12 mouse cellular contexts compared by ENCODE assay signal in genomic region chr7:89411346-89411745, GRCm38 (mm10). TPM values are rescaled to one million over a fixed set of nuclear protein-coding genes. Genes with fewer than 3 reads are reported as not detected.
DNase-seq lines count a peak whose midpoint lies in the region; ATAC-seq and TF ChIP-seq lines count a peak whose summit lies in the region.
"Had no signal": no experiment of that assay in that cellular context is flagged by ENCODE, and none has a peak within 500 bp of the region (broad histone marks: within the 10 kb centered on the region; RNA-seq: fewer than 3 reads in every experiment).

No protein-coding gene starts in this region.

- H3K27me3 ChIP-seq in liver, embryonic 12.5 days (replicated peaks): peaks cover 5% of the 10 kb centered on the region; the same call in 1 of the 2 replicates
- H3K27me3 ChIP-seq in small intestine, adult 2 months (ENCODE audit: control insufficient read depth, insufficient read depth, low read length): no peaks in the 10 kb centered on the region
- no peaks in the 10 kb centered on the region for H3K27me3 ChIP-seq in hindbrain, embryonic 16.5 days (replicated peaks; ENCODE audit: control insufficient read depth, insufficient read depth, low read length)
- H3K27me3 ChIP-seq: hindbrain, embryonic 12.5 days had no signal

- H3K4me3 ChIP-seq in liver, embryonic 12.5 days: no peak overlapping the region
- no peak overlapping the region for H3K4me3 ChIP-seq in small intestine, adult 2 months (ENCODE audit: low read depth, low read length)
- H3K4me3 ChIP-seq in hindbrain, embryonic 16.5 days (ENCODE audit: low read length): no peak overlapping the region
- H3K4me3 ChIP-seq: forebrain, embryonic 10.5 days; hindbrain, embryonic 12.5 days; midbrain, embryonic 12.5 days had no signal

- H3K9me3 ChIP-seq in liver, embryonic 12.5 days (replicated peaks): no peaks in the 10 kb centered on the region
- H3K9me3 ChIP-seq in hindbrain, embryonic 16.5 days (ENCODE audit: control insufficient read depth, low read length): no peaks in the 10 kb centered on the region
- H3K9me3 ChIP-seq: forebrain, embryonic 10.5 days; G1E; hindbrain, embryonic 12.5 days; midbrain, embryonic 12.5 days had no signal

- H3K4me2 ChIP-seq in liver, embryonic 12.5 days: no peak overlapping the region
- no peak overlapping the region for H3K4me2 ChIP-seq in hindbrain, embryonic 16.5 days (ENCODE audit: low read length)
- H3K4me2 ChIP-seq: hindbrain, embryonic 12.5 days; midbrain, embryonic 12.5 days had no signal

- H3K36me3 ChIP-seq in liver, embryonic 12.5 days: peaks cover 15% of the 10 kb centered on the region
- 0 out of 2 replicates have a peak, but pooled peaks cover 7% of the 10 kb centered on the region for H3K36me3 ChIP-seq in small intestine, adult 2 months (ENCODE audit: control insufficient read depth, insufficient read depth, low read length)
- no peaks in the 10 kb centered on the region; the same call in 1 of the 2 replicates for H3K36me3 ChIP-seq in hindbrain, embryonic 16.5 days (ENCODE audit: control insufficient read depth, insufficient read depth, low read length)
- H3K36me3 ChIP-seq: G1E; midbrain, embryonic 12.5 days had no signal

- no peak for TF ChIP-seq POLR2A in small intestine, adult 2 months (IDR thresholded peaks at IDR 0.05; ENCODE audit: low read depth, low read length)

- H3K4me1 ChIP-seq in liver, embryonic 12.5 days: peaks cover 7% of the 10 kb centered on the region; the same call in 1 of the 2 replicates
- peaks cover 21% of the 10 kb centered on the region; the same call in 1 of the 2 replicates for H3K4me1 ChIP-seq in small intestine, adult 2 months (ENCODE audit: control insufficient read depth, insufficient read depth, insufficient read length, low read length)
- H3K4me1 ChIP-seq in hindbrain, embryonic 16.5 days (ENCODE audit: control insufficient read depth, insufficient read depth, low read depth, low read length): no peaks in the 10 kb centered on the region
- H3K4me1 ChIP-seq: hindbrain, embryonic 12.5 days; midbrain, embryonic 12.5 days had no signal

- no peak overlapping the region for H3K9ac ChIP-seq in liver, embryonic 12.5 days
- no peak overlapping the region for H3K9ac ChIP-seq in hindbrain, embryonic 16.5 days (ENCODE audit: low read depth, low read length)
- H3K9ac ChIP-seq: hindbrain, embryonic 12.5 days; midbrain, embryonic 12.5 days had no signal

- no peak for TF ChIP-seq CTCF in small intestine, adult 2 months (IDR thresholded peaks at IDR 0.05; ENCODE audit: extremely low read depth, insufficient read length, insufficient replicate concordance, low read depth, low read length)

- H3K27ac ChIP-seq in liver, embryonic 12.5 days: no peak overlapping the region
- H3K27ac ChIP-seq in small intestine, adult 2 months (ENCODE audit: insufficient read depth, low read depth, low read length): peak overlapping the region; percentile 59
- no peak overlapping the region for H3K27ac ChIP-seq in hindbrain, embryonic 16.5 days (ENCODE audit: low read depth, low read length)
- H3K27ac ChIP-seq: forebrain, embryonic 10.5 days; hindbrain, embryonic 12.5 days; midbrain, embryonic 12.5 days had no signal

- DNase-seq in liver: peak; percentile 30
- DNase-seq in kidney, postnatal 4 days: peak; percentile 62 to 70
- DNase-seq in ovary, postnatal 10 days (ENCODE audit: low spot score): no peak

- WGBS in liver, embryonic 12.5 days (ENCODE audit: insufficient replicate concordance): 38% methylated on average over 3 of the region's 3 CpGs
- WGBS in small intestine, adult 2 months: 24% methylated on average over 3 of the region's 3 CpGs
- WGBS in hindbrain, embryonic 16.5 days: 94% methylated on average over 3 of the region's 3 CpGs

- no peak for ATAC-seq in liver, embryonic 12.5 days
- ATAC-seq in hematopoietic stem cell, adult 5-6 weeks (replicated peaks in 1 of 2; ENCODE audit: insufficient read depth in 1 of 2, low FRiP score in 2 of 2, low TSS enrichment in 1 of 2, low read depth in 1 of 2, poor library complexity in 2 of 2, severe bottlenecking in 2 of 2): peak; percentile 84 to 86
- ATAC-seq in erythroblast, adult 5-6 weeks (replicated peaks; ENCODE audit: low FRiP score, poor library complexity, severe bottlenecking): no peak
- ATAC-seq in hindbrain, embryonic 16.5 days: no peak

RNA-seq across cellular contexts. Expression of gene Fzd4, which starts 7.2 kb away (rescaled TPM):
- 3.5 and 4.5 TPM in 2 replicates for polyA plus RNA-seq in liver, embryonic 12.5 days (2016; fragmentation: Nextera tagmentation; extraction: Ambion mirVana)
- total RNA-seq in hematopoietic stem cell, adult 5-6 weeks (2017): 2.0 and 2.1 TPM in 2 replicates
- 2.5 and 2.8 TPM in 2 replicates for polyA plus RNA-seq in small intestine, adult 2 months (2012; rRNA removed)
- total RNA-seq in erythroblast, adult 5-6 weeks (2015; ENCODE audit: low replicate concordance): 0.63 TPM in 1 of 2 replicates, not detected in the other
- total RNA-seq in erythroblast, adult 5-6 weeks (2017; ENCODE audit: low replicate concordance): 0.14 TPM in 1 of 2 replicates, not detected in the other
- 2.1 and 2.6 TPM in 2 replicates for polyA plus RNA-seq in hindbrain, embryonic 16.5 days (2015; fragmentation: Nextera tagmentation; extraction: Ambion mirVana)
- polyA plus RNA-seq: G1E had no signal

RNA-seq across cellular contexts. Expression of gene Tmem135, which starts 7.3 kb away (rescaled TPM):
- 16.0 and 16.7 TPM in 2 replicates for polyA plus RNA-seq in liver, embryonic 12.5 days (2016; fragmentation: Nextera tagmentation; extraction: Ambion mirVana)
- 26.0 and 30.1 TPM in 2 replicates for total RNA-seq in hematopoietic stem cell, adult 5-6 weeks (2017)
- polyA plus RNA-seq in small intestine, adult 2 months (2012; rRNA removed): 155 and 203 TPM in 2 replicates
- 3.1 and 7.7 TPM in 2 replicates for total RNA-seq in erythroblast, adult 5-6 weeks (2015; ENCODE audit: low replicate concordance)
- 0.98 and 10.3 TPM in 2 replicates for total RNA-seq in erythroblast, adult 5-6 weeks (2017; ENCODE audit: low replicate concordance)
- polyA plus RNA-seq in hindbrain, embryonic 16.5 days (2015; fragmentation: Nextera tagmentation; extraction: Ambion mirVana): 29.4 and 34.3 TPM in 2 replicates

Comparison
In these comparisons a context has a peak if more than half of its experiments do, and no peak if none do; other contexts are left out.
1. ATAC-seq: peak in hematopoietic stem cell, adult 5-6 weeks (2 of 2); none in liver, embryonic 12.5 days (single experiment), erythroblast, adult 5-6 weeks (single experiment) and hindbrain, embryonic 16.5 days (single experiment).